Mouse (Mus musculus) spleen, adult 2 months (tissue): Measurements from ENCODE around the gene Rpl27a. TPM values are rescaled to one million over a fixed set of nuclear protein-coding genes. Genes with fewer than 3 reads are reported as not detected.

Source experiments
- DNase-seq, 2 experiments: peaks; one replicate each; pipeline versions ENCODE4 v3.0.0 to v3.0.0-alpha.2; 2012 to 2021; ENCODE audit warnings: low spot score in 2 of 2, low read depth in 1 of 2
- H3K27ac ChIP-seq: fragments of 200-500 bp; 2 replicates; pipeline ENCODE4 v1.5.1; 2012; ENCODE audit warnings: low read length, inconsistent platforms; ENCODE audit not compliant: insufficient read depth
- H3K27me3 ChIP-seq: fragments of 200-500 bp; 2 replicates; pipeline ENCODE4 v1.6.1; 2012; ENCODE audit warnings: mild to moderate bottlenecking, moderate library complexity, low read length, inconsistent platforms; ENCODE audit not compliant: control insufficient read depth, insufficient read depth
- H3K36me3 ChIP-seq: fragments of 200-500 bp; 2 replicates; pipeline ENCODE4 v1.6.1; 2012; ENCODE audit warnings: mild to moderate bottlenecking, low read length, inconsistent platforms; ENCODE audit not compliant: control insufficient read depth, insufficient read depth
- H3K4me1 ChIP-seq: fragments of 200-500 bp; 2 replicates; pipeline ENCODE4 v1.6.1; 2011; ENCODE audit warnings: inconsistent platforms; ENCODE audit not compliant: control insufficient read depth, insufficient read depth, insufficient read length
- H3K4me3 ChIP-seq: fragments of 200-500 bp; 2 replicates; pipeline ENCODE4 v1.5.1; 2011; ENCODE audit warnings: mild to moderate bottlenecking, inconsistent platforms; ENCODE audit not compliant: insufficient read depth, insufficient read length; ENCODE audit errors: extremely low read depth
- CTCF ChIP-seq: fragments of 200-500 bp; IDR thresholded peaks from 2 replicates; pipeline ENCODE4 v1.5.1; 2011; ENCODE audit warnings: mild to moderate bottlenecking, inconsistent platforms; ENCODE audit not compliant: insufficient read depth, insufficient read length, insufficient replicate concordance; ENCODE audit errors: extremely low read depth
- POLR2A ChIP-seq: fragments of 200-500 bp; IDR thresholded peaks from 2 replicates; pipeline ENCODE4 v1.6.1; 2011; ENCODE audit warnings: low read depth, low read length, inconsistent platforms
- WGBS: fragments of 180-500 bp; shearing (Covaris S2); methylation state at CpG from one replicate; pipeline ENCODE4 v1.1.7; 2018; 5-methylcytosine and 5-hydroxymethylcytosine counted together
- polyA plus RNA-seq: library from polyadenylated mRNA; depleted of rRNA; stranded (reverse); fragments of >200 nt; gene quantifications from 2 replicates; pipeline ENCODE4 v1.2.3, GENCODE M21; 2012

Gene Rpl27a
- polyA plus RNA-seq, 1 experiment: 545 TPM

GRCm38 (mm10) chr7:109516500-109516899 is 2.4 kb upstream of the Rpl27a start:
- Histone ChIP-seq H3K27me3 (no peaks in the 10 kb centered on the region), H3K27ac (no peak overlapping the region), H3K36me3 (peaks cover 7% of the 10 kb centered on the region), H3K4me3 (no peak overlapping the region), H3K4me1 (no peaks in the 10 kb centered on the region; the same call in 1 of the 2 replicates)
- DNase-seq: no peak
- TF ChIP-seq CTCF: no peak
- no peak for TF ChIP-seq POLR2A
- WGBS: 71% methylated on average over 3 of the region's 3 CpGs

DNA sequence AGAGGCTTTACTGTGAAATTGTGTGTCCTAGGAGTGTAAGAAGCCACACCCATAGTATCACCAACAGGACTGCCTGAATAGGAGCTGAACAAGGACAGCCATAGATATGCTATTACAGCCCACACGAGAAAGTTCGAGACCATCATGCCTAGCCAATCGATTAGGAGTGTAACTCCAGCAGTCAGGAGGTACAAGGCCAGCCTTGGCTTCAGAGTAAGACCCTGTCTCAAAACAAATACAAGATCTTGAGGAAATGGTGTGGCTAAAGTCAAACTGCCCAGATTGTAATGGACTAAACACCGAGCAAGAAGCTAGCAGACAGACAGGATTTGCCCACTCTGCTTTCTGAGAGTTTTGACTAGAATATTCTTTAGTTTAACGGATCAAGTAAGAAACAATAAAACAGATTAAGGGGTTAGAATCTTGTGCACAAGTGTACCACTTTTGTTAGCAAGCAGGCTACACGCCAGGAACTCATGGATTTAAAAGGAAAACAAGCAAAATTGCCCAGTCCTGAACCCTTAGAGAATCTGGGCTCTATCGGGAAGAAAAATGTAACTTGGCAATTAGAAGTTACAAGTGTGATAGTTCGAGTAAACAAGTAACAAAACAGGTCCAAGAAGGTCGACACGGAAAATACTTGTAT is 788 bp upstream of the Rpl27a start:
- peak overlapping the region; percentile 92 for H3K27ac ChIP-seq
- H3K4me3 ChIP-seq: peak overlapping the region; percentile 67
- H3K4me1 ChIP-seq: no peaks in the 10 kb centered on the region; the same call in 1 of the 2 replicates
- no peak for DNase-seq
- H3K27me3 ChIP-seq: no peaks in the 10 kb centered on the region
- peaks cover 19% of the 10 kb centered on the region for H3K36me3 ChIP-seq
- no peak for TF ChIP-seq CTCF
- no peak for TF ChIP-seq POLR2A
- WGBS: 29% methylated on average over 10 of the region's 10 CpGs

- H3K36me3 ChIP-seq: peaks cover 31% of the 10 kb centered on the region
Observed at GRCm38 (mm10) chr7:109519936-109520335, 989 bp downstream of the Rpl27a start.

DNA sequence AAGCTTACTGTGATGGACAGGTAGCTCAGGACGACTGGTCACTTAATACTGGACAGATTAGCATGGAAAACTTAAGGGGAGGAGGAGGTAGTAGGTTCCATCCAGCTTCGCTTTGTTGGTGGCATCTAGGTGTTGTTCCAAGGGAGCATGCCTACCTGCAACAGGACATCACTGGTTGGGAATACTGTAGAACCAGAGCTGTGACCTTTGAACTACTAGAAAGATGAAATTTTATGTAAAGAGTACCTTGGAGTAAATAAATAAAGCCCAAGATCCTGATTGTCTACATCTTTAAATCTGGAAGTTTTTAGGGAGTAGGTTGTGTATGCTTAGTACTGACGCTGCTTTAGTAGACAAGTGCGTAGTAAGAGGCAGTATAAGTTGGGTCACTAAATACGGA is 3.1 kb downstream of the Rpl27a start:
- Histone ChIP-seq H3K27me3 (no peaks in the 10 kb centered on the region), H3K27ac (no peak overlapping the region), H3K4me1 (no peaks in the 10 kb centered on the region; the same call in 1 of the 2 replicates), H3K36me3 (peaks cover 33% of the 10 kb centered on the region), H3K4me3 (no peak overlapping the region)
- WGBS: 83% methylated on average over 5 of the region's 5 CpGs
- no peak for TF ChIP-seq CTCF
- TF ChIP-seq POLR2A: no peak
- DNase-seq: no peak

More at GRCm38 (mm10) chr7:109519936-109520335, 989 bp downstream of the Rpl27a start:
- no peaks in the 10 kb centered on the region; the same call in 1 of the 2 replicates for H3K4me1 ChIP-seq
- WGBS: 7% methylated on average over 10 of the region's 10 CpGs
- TF ChIP-seq POLR2A: no peak
- TF ChIP-seq CTCF: no peak
- peak overlapping the region; percentile 97 for H3K4me3 ChIP-seq
- no peaks in the 10 kb centered on the region for H3K27me3 ChIP-seq
- 0 out of 2 replicates have a peak overlapping the region, but pooled peaks have one; percentile 86 for H3K27ac ChIP-seq
- no peak for DNase-seq

- Histone ChIP-seq H3K4me1 (no peaks in the 10 kb centered on the region), H3K4me3 (no peak overlapping the region), H3K27me3 (no peaks in the 10 kb centered on the region), H3K36me3 (peaks cover 33% of the 10 kb centered on the region), H3K27ac (no peak overlapping the region)
- 84% methylated on average over 2 of the region's 2 CpGs for WGBS
- DNase-seq: no peak
- TF ChIP-seq POLR2A (no peak), CTCF (no peak)
Observed at GRCm38 (mm10) chr7:109523304-109523703, 4.4 kb downstream of the Rpl27a start.

DNA sequence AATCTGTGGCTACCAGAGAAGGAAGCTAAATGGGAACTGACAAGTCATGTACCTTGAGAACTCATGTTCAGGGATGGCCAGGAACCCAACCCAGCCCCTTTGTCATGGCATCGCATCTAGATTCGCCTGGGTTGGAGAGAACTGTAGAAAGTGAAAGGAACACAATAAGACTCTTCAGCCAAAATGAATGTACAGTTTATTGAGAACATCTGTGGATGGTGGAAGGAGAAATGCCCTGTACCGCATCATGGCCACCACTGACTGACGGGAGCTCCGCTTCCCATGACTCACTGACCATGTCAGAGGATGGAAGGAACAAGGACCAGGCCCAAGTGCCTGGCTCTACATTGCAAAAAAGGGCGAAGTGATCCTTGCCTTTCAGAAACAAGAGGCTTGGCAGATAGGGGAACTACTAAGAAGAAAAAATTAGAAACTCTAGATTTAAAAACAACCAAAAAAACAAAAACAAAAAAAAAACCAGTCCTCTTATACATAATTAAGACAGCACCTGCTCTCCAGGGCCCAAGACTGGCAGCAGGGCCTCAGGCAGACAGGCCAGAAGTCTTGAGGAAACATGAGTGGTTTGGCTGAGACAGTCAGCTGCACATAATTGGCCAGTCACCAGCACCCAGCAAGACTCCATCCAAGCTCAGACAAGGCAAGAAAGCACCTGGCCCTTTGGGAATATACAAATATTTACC is 4.9 kb downstream of the Rpl27a start:
- TF ChIP-seq CTCF: no peak
- no peak for TF ChIP-seq POLR2A
- H3K4me1 ChIP-seq: no peaks in the 10 kb centered on the region

DNA sequence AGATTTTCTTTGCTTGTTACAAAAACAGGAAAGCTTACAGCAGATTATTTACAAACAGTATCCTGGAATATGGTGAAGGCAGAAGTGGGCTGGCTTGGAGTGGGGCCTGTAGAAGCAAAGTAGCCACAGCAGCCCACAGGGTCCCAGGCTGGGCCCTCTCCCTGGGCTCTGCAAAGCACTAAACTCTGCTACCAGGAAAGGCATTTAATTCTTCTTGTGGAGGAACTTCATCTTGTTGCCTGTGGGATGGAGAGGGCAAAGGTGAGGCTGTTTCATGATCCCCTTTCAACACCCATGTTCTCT is 5.4 kb downstream of the Rpl27a start:
- Histone ChIP-seq H3K36me3 (peaks cover 33% of the 10 kb centered on the region), H3K4me3 (no peak overlapping the region), H3K27me3 (no peaks in the 10 kb centered on the region), H3K27ac (no peak overlapping the region), H3K4me1 (no peaks in the 10 kb centered on the region)
- no peak for DNase-seq
- TF ChIP-seq CTCF (no peak), POLR2A (no peak)

More for the DNA sequence above, 4.9 kb downstream of the Rpl27a start:
- Histone ChIP-seq H3K27me3 (no peaks in the 10 kb centered on the region), H3K27ac (no peak overlapping the region), H3K36me3 (peaks cover 33% of the 10 kb centered on the region), H3K4me3 (no peak overlapping the region)
- WGBS: 85% methylated on average over 6 of the region's 6 CpGs
- no peak for DNase-seq
